Mouse (Mus musculus): ENCODE results near the gene Krt10. TPM values are rescaled to one million over a fixed set of nuclear protein-coding genes. Genes with fewer than 3 reads are reported as not detected.

Gene Krt10
- 0.50 TPM in 1 of 2 replicates, not detected in the other for total RNA-seq (2017)

GRCm38 (mm10) chr11:99389264-99389663 lies at the start of gene Krt10:
Krt10 (minus strand) TSS chr11:99389364.
- ATAC-seq (replicated peaks; ENCODE audit: low read depth, poor library complexity, severe bottlenecking), result no peak

GRCm38 (mm10) chr11:99437972-99438371 lies 48.8 kb upstream of the Krt10 start, which contains the start of gene Krt20:
Krt20 (minus strand) TSS chr11:99438150.
- ATAC-seq (replicated peaks; ENCODE audit: low read depth, poor library complexity, severe bottlenecking), result no peak

GRCm38 (mm10) chr11:99436625-99437024 lies 47.5 kb upstream of the Krt10 start:
- ATAC-seq (replicated peaks; ENCODE audit: low read depth, poor library complexity, severe bottlenecking), result no peak

GRCm38 (mm10) chr11:99430670-99431069 lies 41.5 kb upstream of the Krt10 start:
- no peak for ATAC-seq (replicated peaks; ENCODE audit: low read depth, poor library complexity, severe bottlenecking)

GRCm38 (mm10) chr11:99422159-99422558 lies 33.0 kb upstream of the Krt10 start, which contains the start of gene Krt12:
Krt12 (minus strand) TSS chr11:99422259.
- ATAC-seq (replicated peaks; ENCODE audit: low read depth, poor library complexity, severe bottlenecking), result no peak

- ATAC-seq (replicated peaks; ENCODE audit: low read depth, poor library complexity, severe bottlenecking), result no peak
Observed at GRCm38 (mm10) chr11:99420586-99420985, 31.4 kb upstream of the Krt10 start.

- no peak for ATAC-seq (replicated peaks; ENCODE audit: low read depth, poor library complexity, severe bottlenecking)
Observed at GRCm38 (mm10) chr11:99417819-99418218, 28.7 kb upstream of the Krt10 start.

GRCm38 (mm10) chr11:99416902-99417301 lies 27.7 kb upstream of the Krt10 start:
- no peak for ATAC-seq (replicated peaks; ENCODE audit: low read depth, poor library complexity, severe bottlenecking)

- no peak for ATAC-seq (replicated peaks; ENCODE audit: low read depth, poor library complexity, severe bottlenecking)
Observed at GRCm38 (mm10) chr11:99414463-99415147, 25.4 kb upstream of the Krt10 start.

- no peak for ATAC-seq (replicated peaks; ENCODE audit: low read depth, poor library complexity, severe bottlenecking)
Observed at GRCm38 (mm10) chr11:99413247-99413646, 24.1 kb upstream of the Krt10 start.

- no peak for ATAC-seq (replicated peaks; ENCODE audit: low read depth, poor library complexity, severe bottlenecking)
Observed at GRCm38 (mm10) chr11:99406186-99406585, 17.0 kb upstream of the Krt10 start.

GRCm38 (mm10) chr11:99399956-99400549 lies 10.9 kb upstream of the Krt10 start:
- no peak for ATAC-seq (replicated peaks; ENCODE audit: low read depth, poor library complexity, severe bottlenecking)

- ATAC-seq (replicated peaks; ENCODE audit: low read depth, poor library complexity, severe bottlenecking), result no peak
Observed at GRCm38 (mm10) chr11:99398832-99399231, 9.7 kb upstream of the Krt10 start.

GRCm38 (mm10) chr11:99398084-99398483 lies 8.9 kb upstream of the Krt10 start:
- ATAC-seq (replicated peaks; ENCODE audit: low read depth, poor library complexity, severe bottlenecking), result no peak

GRCm38 (mm10) chr11:99396661-99397060 lies 7.5 kb upstream of the Krt10 start:
- ATAC-seq (replicated peaks; ENCODE audit: low read depth, poor library complexity, severe bottlenecking), result no peak

- ATAC-seq (replicated peaks; ENCODE audit: low read depth, poor library complexity, severe bottlenecking), result no peak
Observed at GRCm38 (mm10) chr11:99396034-99396433, 6.9 kb upstream of the Krt10 start.

GRCm38 (mm10) chr11:99392492-99392891 lies 3.3 kb upstream of the Krt10 start:
- ATAC-seq (replicated peaks; ENCODE audit: low read depth, poor library complexity, severe bottlenecking), result no peak

- ATAC-seq (replicated peaks; ENCODE audit: low read depth, poor library complexity, severe bottlenecking), result no peak
Observed at GRCm38 (mm10) chr11:99391375-99391774, 2.2 kb upstream of the Krt10 start.

- ATAC-seq (replicated peaks; ENCODE audit: low read depth, poor library complexity, severe bottlenecking), result no peak
Observed at GRCm38 (mm10) chr11:99390866-99391265, 1.7 kb upstream of the Krt10 start.

GRCm38 (mm10) chr11:99388661-99389060 lies 503 bp downstream of the Krt10 start:
- ATAC-seq (replicated peaks; ENCODE audit: low read depth, poor library complexity, severe bottlenecking), result no peak

GRCm38 (mm10) chr11:99385813-99386721 lies 3.1 kb downstream of the Krt10 start:
- peak; percentile 95 for ATAC-seq (replicated peaks; ENCODE audit: low read depth, poor library complexity, severe bottlenecking)

Data from common myeloid progenitor, adult 5-6 weeks (primary cell).